10 mouse cellular contexts compared by ENCODE assay signal in genomic region chr6:51077769-51078096, GRCm38 (mm10).
DNase-seq lines count a peak whose midpoint lies in the region; ATAC-seq and TF ChIP-seq lines count a peak whose summit lies in the region.
"Had no signal": no experiment of that assay in that cellular context is flagged by ENCODE, and none has a peak within 500 bp of the region (broad histone marks: within the 10 kb centered on the region; RNA-seq: fewer than 3 reads in every experiment).

No protein-coding gene starts in this region.

- H3K9me3 ChIP-seq in forebrain, embryonic 10.5 days: no peaks in the 10 kb centered on the region
- no peaks in the 10 kb centered on the region for H3K9me3 ChIP-seq in hindbrain, embryonic 10.5 days
- no peaks in the 10 kb centered on the region for H3K9me3 ChIP-seq in midbrain, embryonic 12.5 days
- H3K9me3 ChIP-seq: intestine, embryonic 15.5 days; neural tube, embryonic 12.5 days had no signal

- peaks cover 53% of the 10 kb centered on the region for H3K4me1 ChIP-seq in forebrain, embryonic 10.5 days
- peaks cover 55% of the 10 kb centered on the region for H3K4me1 ChIP-seq in hindbrain, embryonic 10.5 days (replicated peaks)
- H3K4me1 ChIP-seq in midbrain, embryonic 12.5 days: peaks cover 40% of the 10 kb centered on the region

- ATAC-seq in midbrain, embryonic 12.5 days (ENCODE audit: low FRiP score, low read depth): 0 out of 2 replicates have a peak, but pooled peaks have one; percentile 20
- no peak for ATAC-seq in megakaryocyte progenitor cell, adult 5-6 weeks (replicated peaks; ENCODE audit: poor library complexity)
- ATAC-seq: intestine, embryonic 15.5 days had no signal

- H3K27me3 ChIP-seq in forebrain, embryonic 10.5 days (ENCODE audit: poor library complexity, severe bottlenecking): 0 out of 2 replicates have a peak, but pooled peaks cover 11% of the 10 kb centered on the region
- 0 out of 2 replicates have a peak, but pooled peaks cover 3% of the 10 kb centered on the region for H3K27me3 ChIP-seq in hindbrain, embryonic 10.5 days (ENCODE audit: insufficient read depth, poor library complexity, severe bottlenecking)
- 0 out of 2 replicates have a peak, but pooled peaks cover 5% of the 10 kb centered on the region for H3K27me3 ChIP-seq in midbrain, embryonic 12.5 days
- H3K27me3 ChIP-seq: intestine, embryonic 15.5 days; neural tube, embryonic 12.5 days had no signal

- WGBS in forebrain, embryonic 10.5 days: 63% methylated on average over 6 of the region's 6 CpGs
- 50% methylated on average over 6 of the region's 6 CpGs for WGBS in hindbrain, embryonic 10.5 days
- WGBS in midbrain, embryonic 12.5 days: 62% methylated on average over 6 of the region's 6 CpGs

- intact Hi-C loops in left cerebral cortex, postnatal 4 days (cut with DNase I): no loop called here
- intact Hi-C loops in left cerebral cortex, adult 2 months (cut with DNase I): no loop called here

- no peaks in the 10 kb centered on the region for H3K36me3 ChIP-seq in forebrain, embryonic 10.5 days (replicated peaks)
- no peaks in the 10 kb centered on the region for H3K36me3 ChIP-seq in hindbrain, embryonic 10.5 days
- H3K36me3 ChIP-seq in midbrain, embryonic 12.5 days: no peaks in the 10 kb centered on the region
- H3K36me3 ChIP-seq: intestine, embryonic 15.5 days; neural tube, embryonic 12.5 days had no signal

- no peak overlapping the region; the same call in 1 of the 2 replicates for H3K4me2 ChIP-seq in midbrain, embryonic 12.5 days (replicated peaks)
- H3K4me2 ChIP-seq: intestine, embryonic 15.5 days; neural tube, embryonic 12.5 days had no signal

- no peak overlapping the region for H3K27ac ChIP-seq in left cerebral cortex, adult 2 months
- peak overlapping the region; percentile 89 for H3K27ac ChIP-seq in forebrain, embryonic 10.5 days
- H3K27ac ChIP-seq in hindbrain, embryonic 10.5 days: peak overlapping the region; percentile 92
- H3K27ac ChIP-seq in midbrain, embryonic 12.5 days (replicated peaks): peak overlapping the region; percentile 89
- H3K27ac ChIP-seq: intestine, embryonic 15.5 days had no signal

- TF ChIP-seq CTCF in left cerebral cortex, adult 2 months (IDR thresholded peaks at IDR 0.05): no peak

- no peak overlapping the region for H3K4me3 ChIP-seq in left cerebral cortex, adult 2 months
- no peak overlapping the region for H3K4me3 ChIP-seq in forebrain, embryonic 10.5 days
- no peak overlapping the region for H3K4me3 ChIP-seq in hindbrain, embryonic 10.5 days
- H3K4me3 ChIP-seq in midbrain, embryonic 12.5 days: no peak overlapping the region
- H3K4me3 ChIP-seq: intestine, embryonic 15.5 days; neural tube, embryonic 12.5 days had no signal

- peak; percentile 64 for DNase-seq in left cerebral cortex, postnatal 4 days
- no peak for DNase-seq in left cerebral cortex, adult 2 months (ENCODE audit: extremely low spot score in 1 of 2, low spot score in 2 of 2)
- no peak for DNase-seq in forebrain, embryonic 10.5 days (ENCODE audit: extremely low spot score, low spot score)
- peak; percentile 37 for DNase-seq in hindbrain, embryonic 10.5 days (ENCODE audit: low spot score)
- DNase-seq in B cell, adult 2 months: no peak
- DNase-seq in Muller cell, postnatal 12 days (ENCODE audit: inconsistent ontology term): no peak

- H3K9ac ChIP-seq in midbrain, embryonic 12.5 days (replicated peaks): no peak overlapping the region
- H3K9ac ChIP-seq: intestine, embryonic 15.5 days; neural tube, embryonic 12.5 days had no signal

Comparison
In these comparisons a context has a peak if more than half of its experiments do, and no peak if none do; other contexts are left out.
1. DNase-seq: peak in left cerebral cortex, postnatal 4 days (single experiment) and hindbrain, embryonic 10.5 days (single experiment); none in left cerebral cortex, adult 2 months (0 of 2), forebrain, embryonic 10.5 days (single experiment), B cell, adult 2 months (0 of 2) and Muller cell, postnatal 12 days (single experiment).